In the genomic region with DNA sequence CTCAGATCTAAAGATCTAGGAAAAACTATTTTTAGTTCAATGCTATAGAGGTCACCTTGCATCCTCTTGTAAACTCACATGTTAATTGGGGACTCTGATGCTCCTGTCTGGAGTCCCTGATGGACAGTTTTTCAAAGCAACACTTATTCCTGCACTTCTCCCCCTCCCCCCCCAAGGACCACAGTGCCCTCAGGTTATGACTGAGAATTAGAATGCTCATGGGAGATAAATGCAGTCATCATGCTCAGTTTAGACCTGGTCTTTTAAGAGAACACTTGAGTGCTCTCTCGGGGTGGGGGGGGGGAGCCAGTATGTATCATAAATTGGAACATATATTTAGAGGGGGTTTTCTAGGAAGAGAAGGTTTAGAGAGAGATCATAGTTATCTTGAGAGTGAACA, we compare ENCODE assay signal across 19 mouse cellular contexts. TPM values are rescaled to one million over a fixed set of nuclear protein-coding genes. Genes with fewer than 3 reads are reported as not detected.
DNase-seq lines count a peak whose midpoint lies in the region; TF ChIP-seq lines count a peak whose summit lies in the region.
"Had no signal": no experiment of that assay in that cellular context is flagged by ENCODE, and none has a peak within 500 bp of the region (broad histone marks: within the 10 kb centered on the region; RNA-seq: fewer than 3 reads in every experiment).

No protein-coding gene starts in this region.

- TF ChIP-seq POLR2A in MEL (IDR thresholded peaks at IDR 0.05; ENCODE audit: control insufficient read depth in 1 of 2, insufficient read depth in 1 of 2, low read depth in 1 of 2, low read length in 2 of 2, poor library complexity in 1 of 2) (no peak), myocyte (IDR thresholded peaks at IDR 0.05; ENCODE audit: insufficient read length, low read depth) (no peak)

- H3K27me3 ChIP-seq in MEL (ENCODE audit: control insufficient read depth in 1 of 2, insufficient read depth in 2 of 2, low read length in 2 of 2), result no peaks in the 10 kb centered on the region
- H3K27me3 ChIP-seq in myocyte (ENCODE audit: control insufficient read depth, insufficient read depth, insufficient read length), result no peaks in the 10 kb centered on the region
- H3K27me3 ChIP-seq: embryonic facial prominence, embryonic 12.5 days had no signal

- peaks cover 0 to 17% of the 10 kb centered on the region in 2 experiments; a peak in 2 of 4 replicates for H3K36me3 ChIP-seq in MEL (ENCODE audit: control insufficient read depth in 1 of 2, insufficient read depth in 2 of 2, low read length in 2 of 2)
- H3K36me3 ChIP-seq in myocyte (ENCODE audit: control insufficient read depth, insufficient read depth), result no peaks in the 10 kb centered on the region
- H3K36me3 ChIP-seq: embryonic facial prominence, embryonic 10.5 days; embryonic facial prominence, embryonic 12.5 days; forebrain, embryonic 10.5 days; forebrain, embryonic 12.5 days; G1E had no signal

- H3ac ChIP-seq in myocyte (ENCODE audit: control insufficient read depth, insufficient read length), result no peak overlapping the region

- TF ChIP-seq CTCF in MEL (IDR thresholded peaks at IDR 0.05 in 2 of 3, conservative IDR thresholded peaks at IDR 0.05 in 1 of 3; ENCODE audit: control insufficient read depth in 1 of 3, insufficient read depth in 1 of 3, low read depth in 2 of 3, low read length in 3 of 3, poor library complexity in 1 of 3, severe bottlenecking in 1 of 3), result no peak

- no peak for TF ChIP-seq RAD21 in MEL (IDR thresholded peaks at IDR 0.05; ENCODE audit: low read depth, low read length)

- no peaks in the 10 kb centered on the region for H3K79me2 ChIP-seq in MEL (ENCODE audit: control insufficient read depth, insufficient read depth, low read length, poor library complexity)
- no peaks in the 10 kb centered on the region for H3K79me2 ChIP-seq in myocyte (ENCODE audit: control insufficient read depth, insufficient read depth)

- no peak for TF ChIP-seq EP300 in MEL (IDR thresholded peaks at IDR 0.05; ENCODE audit: low read depth in 1 of 2, low read length in 2 of 2)

- H3K4me3 ChIP-seq in MEL (ENCODE audit: control insufficient read depth in 1 of 2, insufficient read depth in 1 of 2, low read depth in 2 of 2, low read length in 2 of 2), result no peak overlapping the region
- H3K4me3 ChIP-seq in myocyte, result no peak overlapping the region
- H3K4me3 ChIP-seq: embryonic facial prominence, embryonic 10.5 days; embryonic facial prominence, embryonic 12.5 days; erythroblast, embryonic 14.5 days; forebrain, embryonic 10.5 days; forebrain, embryonic 12.5 days had no signal

- DNase-seq in 3T3-L1 (ENCODE audit: low read depth, low spot score) (peak; percentile 45), MEL (ENCODE audit: low read depth, low spot score) (peak; percentile 24)
- DNase-seq in right cerebral cortex, postnatal 14 days, result no peak
- no peak for DNase-seq in right cerebral cortex, adult 18-20 months
- DNase-seq: adrenal gland, adult 2 months; adrenal gland, postnatal 10 days; adrenal gland, postnatal 36 days; cerebellum, adult 11-12 months; cerebellum, adult 2 months; cerebellum, adult 9-10 months; cerebellum, postnatal 10 days; cerebellum, postnatal 25 days had no signal

- no peak overlapping the region; the same call in 1 of the 2 replicates for H3K9ac ChIP-seq in MEL (ENCODE audit: control insufficient read depth, low read depth, low read length, poor library complexity, severe bottlenecking)
- H3K9ac ChIP-seq: embryonic facial prominence, embryonic 12.5 days; forebrain, embryonic 12.5 days had no signal

- H3K27ac ChIP-seq in MEL (ENCODE audit: control insufficient read depth, low read depth, low read length), result peak overlapping the region; percentile 86
- H3K27ac ChIP-seq: embryonic facial prominence, embryonic 10.5 days; embryonic facial prominence, embryonic 12.5 days; forebrain, embryonic 10.5 days; forebrain, embryonic 12.5 days had no signal

- no peaks in the 10 kb centered on the region for H3K9me3 ChIP-seq in MEL (replicated peaks; ENCODE audit: insufficient read depth, low read length)
- H3K9me3 ChIP-seq: embryonic facial prominence, embryonic 10.5 days; embryonic facial prominence, embryonic 12.5 days; forebrain, embryonic 10.5 days; forebrain, embryonic 12.5 days; G1E had no signal

- H3K4me1 ChIP-seq in MEL (ENCODE audit: control insufficient read depth in 1 of 2, insufficient read depth in 2 of 2, low read length in 2 of 2), result peaks cover 0 to 17% of the 10 kb centered on the region in 2 experiments; a peak in 2 of 4 replicates
- H3K4me1 ChIP-seq: embryonic facial prominence, embryonic 10.5 days; embryonic facial prominence, embryonic 12.5 days; forebrain, embryonic 10.5 days; forebrain, embryonic 12.5 days had no signal

- H3K4me2 ChIP-seq in myocyte (ENCODE audit: low read depth), result peak overlapping the region; percentile 86
- H3K4me2 ChIP-seq: embryonic facial prominence, embryonic 12.5 days; forebrain, embryonic 12.5 days had no signal

TF ChIP-seq in MEL, 35 proteins besides CTCF, POLR2A, EP300 and RAD21:
- TF ChIP-seq USF2 (IDR thresholded peaks at IDR 0.05; ENCODE audit: borderline replicate concordance in 1 of 2, insufficient read depth in 1 of 2, low read depth in 1 of 2, low read length in 2 of 2) (no peak), E2F4 (IDR thresholded peaks at IDR 0.05; ENCODE audit: borderline replicate concordance, low read depth, low read length) (no peak), ETS1 (IDR thresholded peaks at IDR 0.05; ENCODE audit: low read depth, low read length) (no peak), GABPA (IDR thresholded peaks at IDR 0.05; ENCODE audit: low read depth, low read length) (no peak), POLR2AphosphoS2 (IDR thresholded peaks at IDR 0.05; ENCODE audit: low read length) (no peak), MEF2A (IDR thresholded peaks at IDR 0.05; ENCODE audit: extremely low read depth, insufficient replicate concordance, low read depth, low read length, poor library complexity, severe bottlenecking) (no peak), RCOR1 (IDR thresholded peaks at IDR 0.05; ENCODE audit: low read depth, low read length) (no peak)

TF ChIP-seq in myocyte, 11 proteins besides CTCF, POLR2A, EP300 and RAD21:
- TF ChIP-seq TCF12 (IDR thresholded peaks at IDR 0.05; ENCODE audit: insufficient read depth, poor library complexity, severe bottlenecking), result no peak
- TF ChIP-seq POLR2AphosphoS2 (IDR thresholded peaks at IDR 0.05; ENCODE audit: insufficient read length, low read depth), result no peak

RNA-seq across cellular contexts. Expression of a gene that starts 58.0 kb away (rescaled TPM):
- 16.4 and 19.3 TPM in 2 replicates for total RNA-seq in MEL (2012; rRNA removed)
- polyA plus RNA-seq in MEL (2012; ENCODE audit: insufficient read depth in 1 of 2, insufficient read length in 2 of 2, low read depth in 1 of 2, low replicate concordance in 2 of 2, missing spikeins in 1 of 2), result 10 to 100 TPM; 16.9 to 86.9 TPM
- 18.3 TPM for polyA plus RNA-seq in myocyte (2012; fragmentation: generic; extraction: Trizol)

Comparison
In these comparisons a context has a peak if more than half of its experiments do, and no peak if none do; other contexts are left out.
1. DNase-seq: peak in 3T3-L1 (single experiment) and MEL (single experiment); none in right cerebral cortex, postnatal 14 days (single experiment) and right cerebral cortex, adult 18-20 months (single experiment).